Mouse (Mus musculus) kidney, embryonic 15.5 days (tissue): ENCODE data around the gene Lsm6. TPM values are rescaled to one million over a fixed set of nuclear protein-coding genes. Genes with fewer than 3 reads are reported as not detected.
A peak's percentile ranks its signal among the peaks of the same experiment; 100 is the strongest.

ENCODE experiments used
- ATAC-seq: fragments of 200-750 bp; cut with Nextera tagmentation; replicated peaks from 2 replicates; pipeline ENCODE4 v1.8.0; 2017; ENCODE audit warnings: moderate TSS enrichment; ENCODE audit not compliant: low FRiP score
- H3K27ac ChIP-seq: fragments of 300-500 bp; sonication (generic); 2 replicates; pipeline ENCODE4 v1.5.1; 2015; ENCODE audit warnings: mild to moderate bottlenecking, inconsistent platforms
- H3K27me3 ChIP-seq: fragments of 300-500 bp; sonication (generic); 2 replicates; pipeline ENCODE4 v1.6.1; 2015; ENCODE audit warnings: inconsistent platforms
- H3K36me3 ChIP-seq: fragments of 300-500 bp; sonication (generic); 2 replicates; pipeline ENCODE4 v1.6.1; 2015; ENCODE audit warnings: inconsistent platforms
- H3K4me1 ChIP-seq: fragments of 300-500 bp; sonication (generic); 2 replicates; pipeline ENCODE4 v1.6.1; 2015; ENCODE audit warnings: inconsistent platforms
- H3K4me2 ChIP-seq: fragments of 300-500 bp; sonication (generic); 2 replicates; pipeline ENCODE4 v1.6.1; 2015; ENCODE audit warnings: moderate library complexity, mild to moderate bottlenecking, inconsistent platforms
- H3K4me3 ChIP-seq: fragments of 300-500 bp; sonication (generic); replicated peaks from 2 replicates; pipeline ENCODE4 v1.5.1; 2015; ENCODE audit warnings: mild to moderate bottlenecking, inconsistent platforms
- H3K9ac ChIP-seq: fragments of 300-500 bp; sonication (generic); 2 replicates; pipeline ENCODE4 v1.6.1; 2015; ENCODE audit warnings: mild to moderate bottlenecking, inconsistent platforms
- H3K9me3 ChIP-seq: fragments of 300-500 bp; sonication (generic); replicated peaks from 2 replicates; pipeline ENCODE4 v1.6.1; 2016; ENCODE audit warnings: inconsistent platforms
- WGBS: fragments of 180-500 bp; shearing (Covaris S2); methylation state at CpG from one replicate; pipeline ENCODE4 v1.1.7; 2015; ENCODE audit warnings: mixed read lengths; 5-methylcytosine and 5-hydroxymethylcytosine counted together
- polyA plus RNA-seq: library from polyadenylated mRNA; unstranded; fragments of >200 nt; fragmentation: Nextera tagmentation; extraction: Ambion mirVana; gene quantifications from 2 replicates; pipeline ENCODE4 v1.2.1, GENCODE M21; 2015

The Lsm6 gene
- 209 and 225 TPM in 2 replicates for polyA plus RNA-seq

DNA sequence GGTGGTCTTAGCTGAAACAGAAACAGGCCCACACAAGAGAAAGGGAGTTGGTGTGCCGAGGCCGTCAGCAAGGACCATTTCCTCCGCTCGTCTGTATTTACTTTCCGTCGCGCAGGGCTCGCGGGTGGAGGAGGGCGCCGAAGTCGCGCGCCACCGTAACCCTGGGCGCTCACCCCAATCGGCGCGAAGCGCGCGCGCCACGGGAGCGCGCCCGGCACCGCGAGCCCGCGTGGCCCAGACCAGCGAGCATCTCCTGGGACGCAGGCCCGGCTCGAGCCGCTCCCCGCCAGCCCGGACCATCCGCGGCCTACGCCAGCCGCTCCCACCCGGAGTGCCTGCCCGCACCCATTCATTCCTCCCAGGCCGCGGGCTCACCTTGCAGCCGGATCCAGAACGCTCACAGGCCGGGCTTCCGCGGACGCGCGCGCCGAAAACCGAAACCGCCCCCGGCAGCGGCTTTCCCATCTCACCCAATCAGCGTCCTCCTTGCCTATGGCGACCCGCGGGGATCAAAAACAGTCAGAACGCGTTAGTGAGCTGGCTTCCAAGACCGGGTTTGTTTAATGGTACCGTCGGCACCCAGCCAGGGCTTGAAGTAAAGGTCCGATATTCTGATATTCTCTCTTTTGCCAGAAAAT, at the start of gene Lsm6:
TSS of gene Lsm6 (minus strand) at position 468 of the 638 bp plus-strand sequence.
- H3K27me3 ChIP-seq = no peaks in the 10 kb centered on the region
- H3K9ac ChIP-seq = peak within 1 kb of the TSS; percentile 86
- peaks cover 17% of the 10 kb centered on the region for H3K4me1 ChIP-seq
- ATAC-seq = peak; percentile 94
- WGBS = under 1% methylated on average over 63 of the region's 70 CpGs
- peak within 1 kb of the TSS; percentile 92 for H3K4me3 ChIP-seq
- peak within 1 kb of the TSS; percentile 64 for H3K4me2 ChIP-seq
- H3K9me3 ChIP-seq = no peaks in the 10 kb centered on the region
- H3K36me3 ChIP-seq = peaks cover 16% of the 10 kb centered on the region; the same call in 1 of the 2 replicates
- peak within 1 kb of the TSS; percentile 99 for H3K27ac ChIP-seq

DNA sequence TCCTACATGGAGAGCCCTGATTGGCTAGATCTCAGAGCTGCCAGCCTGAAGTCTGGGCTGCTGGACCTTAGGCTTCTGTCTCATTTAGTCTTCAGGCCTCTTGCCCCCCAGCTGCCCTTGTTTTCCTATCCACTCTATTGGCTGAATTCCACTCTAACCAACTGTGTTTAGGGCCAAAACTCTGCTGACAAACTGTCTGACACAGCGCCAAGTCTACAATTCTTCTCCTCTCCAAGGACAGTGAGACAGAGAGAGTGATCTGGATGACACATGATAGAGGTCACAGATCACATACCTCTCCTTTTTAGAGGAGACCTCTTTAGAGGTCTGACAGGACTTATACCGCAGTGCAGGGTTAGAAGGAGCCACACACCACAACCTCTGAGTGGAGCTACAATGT, 46.1 kb upstream of the Lsm6 start:
- Histone ChIP-seq H3K27ac (no peak overlapping the region), H3K4me2 (no peak overlapping the region), H3K4me3 (no peak overlapping the region), H3K4me1 (no peaks in the 10 kb centered on the region), H3K9me3 (no peaks in the 10 kb centered on the region), H3K36me3 (no peaks in the 10 kb centered on the region), H3K27me3 (no peaks in the 10 kb centered on the region), H3K9ac (no peak overlapping the region)
- 88% methylated on average over 2 of the region's 2 CpGs for WGBS
- ATAC-seq = no peak

DNA sequence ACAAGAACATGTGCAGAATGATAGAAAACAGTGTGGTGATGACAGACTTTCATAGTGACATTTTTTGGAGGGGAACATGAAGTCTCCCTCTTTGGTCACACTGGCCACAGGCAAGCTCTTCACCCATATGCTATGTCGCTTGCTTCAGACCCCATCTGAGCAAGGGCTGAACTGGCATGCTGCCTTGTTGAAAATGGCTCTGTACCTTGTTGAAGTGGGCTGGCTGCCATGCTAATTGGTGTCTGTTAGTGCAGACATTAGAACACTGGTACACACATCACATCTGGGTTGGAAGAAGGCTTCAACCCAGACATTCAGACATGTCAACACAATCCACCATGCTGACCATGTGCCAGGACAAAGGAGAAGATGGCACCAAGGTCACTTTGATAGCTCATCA, 42.1 kb upstream of the Lsm6 start:
- Histone ChIP-seq H3K4me3 (no peak overlapping the region), H3K4me2 (no peak overlapping the region), H3K36me3 (no peaks in the 10 kb centered on the region), H3K27ac (no peak overlapping the region), H3K4me1 (no peaks in the 10 kb centered on the region), H3K9me3 (no peaks in the 10 kb centered on the region), H3K27me3 (no peaks in the 10 kb centered on the region), H3K9ac (no peak overlapping the region)
- no peak for ATAC-seq
- WGBS = 73% methylated on average over 1 of the region's 1 CpGs

DNA sequence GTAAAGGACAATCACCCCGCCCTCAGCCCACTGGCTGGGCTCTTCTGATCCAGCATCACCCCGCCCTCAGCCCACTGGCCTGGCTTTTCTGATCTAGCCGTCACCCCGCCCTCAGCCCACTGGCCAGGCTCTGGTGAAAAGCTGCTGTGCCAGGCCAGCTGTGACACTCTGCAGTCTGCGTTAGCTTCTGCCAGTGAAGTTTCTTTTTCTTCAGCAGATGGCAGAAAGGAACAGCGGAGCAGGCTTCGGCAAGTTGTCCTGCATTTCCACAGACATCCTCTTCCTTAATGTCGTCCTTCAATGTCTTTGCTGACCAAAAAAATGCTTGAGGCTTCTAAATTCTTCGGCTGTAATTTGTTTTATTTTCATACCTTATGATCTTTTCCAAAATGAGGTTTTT, 41.1 kb upstream of the Lsm6 start:
- Histone ChIP-seq H3K36me3 (no peaks in the 10 kb centered on the region), H3K9me3 (no peaks in the 10 kb centered on the region), H3K4me3 (no peak overlapping the region), H3K27me3 (no peaks in the 10 kb centered on the region), H3K27ac (no peak overlapping the region), H3K9ac (no peak overlapping the region), H3K4me2 (no peak overlapping the region), H3K4me1 (no peaks in the 10 kb centered on the region)
- WGBS = 68% methylated on average over 9 of the region's 9 CpGs
- ATAC-seq = no peak

DNA sequence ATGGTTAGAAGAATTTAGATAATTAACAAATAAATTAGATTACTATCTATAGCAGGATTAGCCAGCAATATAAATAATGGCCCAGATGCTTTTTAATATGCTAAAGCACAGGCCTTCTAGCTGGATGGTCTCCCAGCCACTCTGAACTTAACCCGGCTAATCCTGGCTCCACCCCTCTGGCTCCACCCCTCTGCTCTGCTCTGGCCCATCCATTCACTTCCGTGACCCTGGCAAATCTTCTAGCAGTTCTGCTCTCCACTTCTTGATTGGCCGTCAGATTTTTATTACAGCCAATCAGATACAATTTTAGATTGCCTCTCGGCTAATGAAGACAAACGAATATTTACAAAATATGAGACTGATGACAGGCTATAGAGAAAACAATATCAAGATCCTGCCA, 39.8 kb upstream of the Lsm6 start:
- H3K27ac ChIP-seq = no peak overlapping the region
- H3K4me2 ChIP-seq = no peak overlapping the region
- H3K9ac ChIP-seq = no peak overlapping the region
- no peak for ATAC-seq
- no peaks in the 10 kb centered on the region for H3K4me1 ChIP-seq
- no peaks in the 10 kb centered on the region for H3K36me3 ChIP-seq
- H3K4me3 ChIP-seq = no peak overlapping the region
- 61% methylated on average over 5 of the region's 5 CpGs for WGBS
- no peaks in the 10 kb centered on the region for H3K9me3 ChIP-seq
- no peaks in the 10 kb centered on the region for H3K27me3 ChIP-seq

DNA sequence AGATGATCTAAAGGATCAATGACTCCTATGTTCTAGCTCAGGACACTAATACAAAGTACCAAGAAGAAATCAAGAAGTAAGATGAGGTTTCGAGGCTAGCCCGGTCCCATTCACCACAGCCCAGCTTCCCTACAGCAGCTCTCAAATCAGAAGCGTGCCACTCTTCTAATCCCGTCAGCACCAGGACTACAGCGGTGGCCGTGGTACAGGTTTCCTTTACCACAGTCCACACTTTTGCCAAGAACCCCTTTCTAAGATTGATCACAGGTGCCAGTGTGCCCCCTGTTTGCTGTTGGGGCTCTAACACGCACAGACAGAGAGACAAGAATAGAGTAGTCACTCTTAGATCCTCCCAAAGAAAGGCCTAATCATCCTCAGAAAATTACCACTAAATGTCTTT, 36.5 kb upstream of the Lsm6 start:
- WGBS = 92% methylated on average over 7 of the region's 7 CpGs
- no peaks in the 10 kb centered on the region for H3K36me3 ChIP-seq
- no peaks in the 10 kb centered on the region for H3K9me3 ChIP-seq
- no peak for ATAC-seq
- no peak overlapping the region for H3K27ac ChIP-seq
- no peaks in the 10 kb centered on the region for H3K4me1 ChIP-seq
- no peak overlapping the region for H3K9ac ChIP-seq
- H3K27me3 ChIP-seq = no peaks in the 10 kb centered on the region
- H3K4me2 ChIP-seq = no peak overlapping the region
- no peak overlapping the region for H3K4me3 ChIP-seq

DNA sequence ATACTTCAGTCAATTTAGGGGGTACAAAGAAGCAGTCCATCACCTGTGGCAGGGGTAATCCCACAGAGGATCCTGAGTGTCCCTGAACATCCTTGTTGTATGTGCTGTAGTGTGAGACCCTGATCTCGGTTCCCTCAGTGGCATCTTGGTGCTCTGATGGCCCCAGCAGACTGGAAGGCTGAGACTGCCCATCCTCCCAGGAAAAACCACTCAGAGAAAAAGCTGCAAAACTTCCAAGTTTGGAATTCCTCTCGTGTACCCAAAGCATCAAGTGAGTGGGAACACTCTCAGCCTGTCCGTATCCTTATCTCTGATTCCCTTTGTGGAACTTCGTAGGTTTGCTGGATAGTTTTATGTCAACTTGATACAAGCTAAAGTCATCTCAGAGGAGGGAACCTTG, 31.3 kb upstream of the Lsm6 start:
- Histone ChIP-seq H3K4me1 (no peaks in the 10 kb centered on the region), H3K27me3 (no peaks in the 10 kb centered on the region), H3K9me3 (no peaks in the 10 kb centered on the region), H3K9ac (no peak overlapping the region), H3K4me3 (no peak overlapping the region), H3K4me2 (no peak overlapping the region), H3K36me3 (no peaks in the 10 kb centered on the region), H3K27ac (no peak overlapping the region)
- no peak for ATAC-seq
- 80% methylated on average over 4 of the region's 4 CpGs for WGBS

DNA sequence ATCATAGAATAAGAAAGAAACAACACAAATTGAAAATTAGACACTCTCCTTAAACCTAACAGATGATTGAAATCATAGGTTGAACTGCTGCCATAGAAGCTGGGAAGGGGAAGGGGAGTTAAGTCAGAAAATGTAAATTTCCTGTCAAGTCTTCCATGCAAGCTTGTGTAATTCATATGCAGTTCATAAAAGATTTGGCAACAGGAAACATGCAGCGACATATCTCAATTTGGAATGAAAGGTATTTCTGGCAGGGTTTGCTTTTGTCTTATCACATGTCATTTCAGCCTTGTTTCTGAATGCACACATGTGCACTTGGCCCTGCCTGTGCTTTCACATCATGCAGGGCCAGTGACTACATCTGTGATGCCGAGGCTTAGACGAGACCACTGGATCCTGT, 26.3 kb upstream of the Lsm6 start:
- 73% methylated on average over 3 of the region's 3 CpGs for WGBS

DNA sequence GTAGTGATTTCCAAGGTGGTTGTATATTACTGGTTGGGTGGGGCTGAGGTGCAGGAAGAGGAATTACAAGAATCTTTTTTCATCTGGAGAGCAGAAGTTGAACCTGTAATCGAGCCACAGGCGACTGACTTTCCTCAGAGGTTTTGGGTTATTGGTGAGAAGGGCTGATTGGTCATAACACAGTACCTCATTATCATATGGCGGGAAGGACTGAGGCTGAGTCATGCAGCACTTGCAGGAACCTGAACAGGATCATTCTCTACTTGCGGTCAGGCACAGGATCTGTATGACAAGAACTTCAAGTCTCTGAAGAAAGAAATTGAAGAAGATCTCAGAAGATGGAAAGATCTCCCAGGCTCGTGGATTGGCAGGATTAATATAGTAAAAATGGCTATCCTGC, 23.6 kb upstream of the Lsm6 start:
- Histone ChIP-seq H3K9ac (no peak overlapping the region), H3K4me1 (no peaks in the 10 kb centered on the region), H3K4me2 (no peak overlapping the region), H3K4me3 (no peak overlapping the region), H3K27ac (no peak overlapping the region), H3K36me3 (no peaks in the 10 kb centered on the region), H3K27me3 (no peaks in the 10 kb centered on the region), H3K9me3 (no peaks in the 10 kb centered on the region)
- WGBS = 83% methylated on average over 5 of the region's 5 CpGs
- no peak for ATAC-seq

More for the DNA sequence above, 26.3 kb upstream of the Lsm6 start:
- H3K27ac ChIP-seq = no peak overlapping the region
- H3K4me2 ChIP-seq = no peak overlapping the region
- no peak for ATAC-seq
- H3K9ac ChIP-seq = no peak overlapping the region
- H3K4me3 ChIP-seq = no peak overlapping the region
- H3K4me1 ChIP-seq = no peaks in the 10 kb centered on the region
- no peaks in the 10 kb centered on the region for H3K27me3 ChIP-seq
- no peaks in the 10 kb centered on the region for H3K36me3 ChIP-seq
- H3K9me3 ChIP-seq = no peaks in the 10 kb centered on the region

DNA sequence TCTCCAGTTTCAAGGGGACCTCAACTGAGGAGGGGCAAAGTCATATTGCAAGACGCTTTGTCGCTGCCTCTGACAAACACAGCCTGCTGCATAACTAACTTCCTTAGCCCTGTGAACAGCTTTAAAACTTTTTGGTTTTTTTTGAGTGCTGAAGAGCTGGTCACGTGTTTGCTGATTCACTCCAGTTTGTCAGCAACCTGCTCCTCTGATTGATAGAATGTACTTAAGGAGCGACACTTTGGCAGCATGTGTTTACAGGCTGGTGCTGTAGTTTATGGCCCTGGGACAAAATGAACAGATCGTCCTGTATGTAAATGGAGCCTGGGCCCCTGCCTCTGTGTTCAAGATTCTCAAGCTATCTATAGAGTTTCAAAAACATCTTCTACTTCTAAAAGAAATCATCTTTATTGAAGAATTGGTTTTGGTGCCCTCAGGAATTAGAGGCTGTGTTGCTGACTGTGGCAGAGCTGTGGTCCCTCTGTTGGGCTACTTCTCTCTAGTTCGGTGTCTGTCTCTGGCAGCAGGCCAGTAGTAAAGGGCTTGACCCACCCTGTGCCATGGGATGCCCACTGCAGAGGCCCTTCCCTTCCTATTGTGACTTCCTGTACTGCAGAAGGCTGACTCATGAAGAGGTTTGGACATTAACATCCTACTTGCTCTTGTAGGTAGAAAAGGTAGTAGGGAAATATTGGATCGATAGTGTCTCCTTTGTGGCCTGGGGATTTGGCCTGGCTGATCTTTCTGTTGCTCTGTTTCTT, 17.9 kb upstream of the Lsm6 start:
- no peaks in the 10 kb centered on the region for H3K36me3 ChIP-seq
- no peak for ATAC-seq
- no peaks in the 10 kb centered on the region for H3K9me3 ChIP-seq
- H3K27ac ChIP-seq = no peak overlapping the region
- H3K9ac ChIP-seq = no peak overlapping the region
- H3K27me3 ChIP-seq = no peaks in the 10 kb centered on the region
- no peak overlapping the region for H3K4me3 ChIP-seq
- H3K4me2 ChIP-seq = no peak overlapping the region
- WGBS = 62% methylated on average over 7 of the region's 7 CpGs
- H3K4me1 ChIP-seq = no peaks in the 10 kb centered on the region

DNA sequence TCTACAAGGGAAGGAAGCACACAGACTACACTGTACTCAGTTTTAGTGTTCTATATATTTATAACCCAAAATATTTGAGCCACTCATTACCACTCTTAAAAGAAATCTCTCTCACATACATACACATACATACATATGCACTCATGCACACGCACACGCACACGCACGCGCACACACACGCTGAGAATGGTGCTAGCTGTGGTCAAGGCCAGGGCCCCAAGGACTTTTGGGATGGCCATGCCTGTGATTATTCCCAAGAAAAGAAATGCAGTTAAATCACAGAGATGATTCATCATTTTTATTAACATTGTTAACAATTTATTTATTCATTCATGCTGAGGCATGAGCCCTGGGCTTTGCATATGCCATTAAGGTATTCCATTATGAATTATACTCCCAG, 15.2 kb upstream of the Lsm6 start:
- no peak overlapping the region for H3K9ac ChIP-seq
- no peaks in the 10 kb centered on the region for H3K27me3 ChIP-seq
- no peak for ATAC-seq
- H3K27ac ChIP-seq = no peak overlapping the region
- WGBS = 92% methylated on average over 6 of the region's 6 CpGs
- no peak overlapping the region for H3K4me2 ChIP-seq
- H3K4me1 ChIP-seq = no peaks in the 10 kb centered on the region
- no peaks in the 10 kb centered on the region for H3K9me3 ChIP-seq
- no peaks in the 10 kb centered on the region for H3K36me3 ChIP-seq
- H3K4me3 ChIP-seq = no peak overlapping the region

DNA sequence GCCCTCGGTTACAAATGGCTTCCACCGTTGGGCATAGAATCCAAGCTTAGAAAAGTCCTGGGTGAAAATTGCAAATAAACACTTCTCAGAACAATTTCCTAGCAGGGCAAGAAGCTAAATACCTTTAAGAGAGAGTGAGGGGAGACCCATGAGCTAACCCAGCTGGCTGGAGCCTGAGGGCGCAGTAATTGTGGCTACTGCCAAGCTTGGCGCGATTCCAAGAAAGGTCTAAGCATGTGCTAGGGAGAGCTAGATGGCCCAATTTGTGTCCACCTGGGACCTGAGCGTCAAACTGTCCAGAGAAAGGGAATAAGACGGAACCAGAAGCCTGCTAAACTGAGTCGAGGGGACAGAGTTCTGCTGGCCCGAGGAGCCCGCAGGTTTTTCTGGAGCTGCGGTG, 7.5 kb upstream of the Lsm6 start:
- no peaks in the 10 kb centered on the region for H3K27me3 ChIP-seq
- no peak overlapping the region for H3K9ac ChIP-seq
- no peak overlapping the region for H3K27ac ChIP-seq
- H3K4me2 ChIP-seq = no peak overlapping the region
- H3K4me3 ChIP-seq = no peak overlapping the region
- no peaks in the 10 kb centered on the region for H3K9me3 ChIP-seq
- no peak for ATAC-seq
- no peaks in the 10 kb centered on the region for H3K4me1 ChIP-seq
- no peaks in the 10 kb centered on the region for H3K36me3 ChIP-seq
- WGBS = 86% methylated on average over 11 of the region's 11 CpGs
